Mouse (Mus musculus): ENCODE data around the gene Khdrbs2. TPM values are rescaled to one million over a fixed set of nuclear protein-coding genes. Genes with fewer than 3 reads are reported as not detected.

The Khdrbs2 gene
- polyA plus RNA-seq, 1 experiment from 2014 or later: 1.5 TPM

DNA sequence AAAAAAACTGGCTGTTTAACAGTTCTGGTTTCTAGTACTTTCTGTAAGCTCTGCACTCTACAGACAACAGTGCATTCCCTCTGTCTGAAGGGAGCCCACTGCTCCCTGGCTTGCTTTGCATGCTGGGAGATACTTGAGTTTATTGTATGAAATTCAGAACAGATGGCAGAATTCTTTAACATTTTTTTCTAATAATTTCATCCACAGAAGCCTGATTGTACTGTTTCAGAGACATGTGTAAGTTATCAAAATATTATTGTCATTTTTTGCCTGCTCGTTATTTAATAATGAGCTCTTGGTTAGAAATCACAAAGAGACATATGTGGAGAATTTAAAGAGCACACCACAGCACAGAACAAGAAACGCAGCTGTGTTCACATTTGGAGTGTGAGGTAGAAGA lies 191.0 kb downstream of the Khdrbs2 start:
- no peak for ATAC-seq (ENCODE audit: insufficient number of reproducible peaks, insufficient read depth, low FRiP score, low read depth)

DNA sequence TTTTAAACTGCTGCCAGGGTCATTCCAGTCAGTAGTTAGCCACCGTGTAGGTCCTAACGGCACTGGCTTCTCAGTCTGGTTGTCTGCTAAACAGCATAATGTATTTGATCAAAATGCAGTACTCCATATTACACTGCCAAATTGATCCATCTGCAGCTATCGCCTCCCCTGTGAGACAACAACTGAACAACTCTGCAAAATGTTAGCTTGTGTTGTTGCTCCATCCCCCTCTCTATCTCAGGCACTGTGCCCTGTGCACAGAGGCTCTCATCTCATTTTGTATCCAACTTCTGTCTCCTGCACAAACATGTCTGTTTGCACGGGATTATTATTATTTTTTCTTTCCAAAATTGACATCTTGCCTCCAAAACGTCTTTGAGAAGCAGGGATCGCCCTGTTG lies 225.0 kb downstream of the Khdrbs2 start:
- Histone ChIP-seq H3K4me2 (ENCODE audit: low read length) (no peak overlapping the region), H3K27me3 (ENCODE audit: control insufficient read depth, insufficient read depth, low read length) (no peaks in the 10 kb centered on the region), H3K9me3 (ENCODE audit: control insufficient read depth, low read length) (no peaks in the 10 kb centered on the region), H3K27ac (replicated peaks in 1 of 2; ENCODE audit: control insufficient read depth in 1 of 2, insufficient read depth in 1 of 2, low read depth in 2 of 2, low read length in 2 of 2) (no peak overlapping the region), H3K9ac (ENCODE audit: low read length) (no peak overlapping the region), H3K36me3 (ENCODE audit: control insufficient read depth, insufficient read depth, low read length) (no peaks in the 10 kb centered on the region), H3K4me3 (ENCODE audit: control insufficient read depth in 1 of 2, insufficient read depth in 1 of 2, low read depth in 1 of 2, low read length in 2 of 2) (no peak overlapping the region), H3K4me1 (ENCODE audit: control insufficient read depth in 2 of 2, insufficient read depth in 2 of 2, low read length in 2 of 2) (no peaks in the 10 kb centered on the region)
- no peak for ATAC-seq (ENCODE audit: insufficient number of reproducible peaks, insufficient read depth, low FRiP score, low read depth)
- 70% methylated on average over 6 of the region's 6 CpGs for WGBS

More for the DNA sequence above, 191.0 kb downstream of the Khdrbs2 start:
- 68% methylated on average over 2 of the region's 2 CpGs for WGBS
- no peak overlapping the region for H3K27ac ChIP-seq (replicated peaks in 1 of 2; ENCODE audit: control insufficient read depth in 1 of 2, insufficient read depth in 1 of 2, low read depth in 2 of 2, low read length in 2 of 2)
- H3K36me3 ChIP-seq (ENCODE audit: control insufficient read depth, insufficient read depth, low read length): no peaks in the 10 kb centered on the region
- no peaks in the 10 kb centered on the region for H3K4me1 ChIP-seq (ENCODE audit: control insufficient read depth in 2 of 2, insufficient read depth in 2 of 2, low read length in 2 of 2)
- H3K9ac ChIP-seq (ENCODE audit: low read length): no peak overlapping the region
- H3K9me3 ChIP-seq (ENCODE audit: control insufficient read depth, low read length): no peaks in the 10 kb centered on the region
- no peaks in the 10 kb centered on the region for H3K27me3 ChIP-seq (ENCODE audit: control insufficient read depth, insufficient read depth, low read length)
- no peak overlapping the region for H3K4me2 ChIP-seq (ENCODE audit: low read length)
- no peak overlapping the region for H3K4me3 ChIP-seq (ENCODE audit: control insufficient read depth in 1 of 2, insufficient read depth in 1 of 2, low read depth in 1 of 2, low read length in 2 of 2)

DNA sequence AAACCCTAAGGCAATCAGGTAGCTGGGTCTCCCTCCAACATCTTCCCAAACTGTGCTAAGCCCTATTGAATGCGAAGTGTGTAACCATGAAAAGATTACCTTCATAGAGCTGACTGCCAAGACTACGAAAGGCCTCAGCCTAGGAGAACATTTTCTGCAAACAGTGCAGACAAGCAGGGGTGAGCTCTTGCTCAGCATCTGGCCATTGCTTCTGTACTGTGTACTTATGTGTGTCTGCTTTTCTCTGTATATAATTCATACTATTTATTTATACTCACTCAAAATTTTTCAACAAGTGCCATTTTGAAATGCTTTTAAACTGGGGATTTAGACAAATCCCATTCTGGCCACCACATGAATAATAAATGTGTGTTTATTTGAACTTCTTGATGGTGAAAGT lies 235.1 kb downstream of the Khdrbs2 start:
- no peak overlapping the region for H3K4me3 ChIP-seq (ENCODE audit: control insufficient read depth in 1 of 2, insufficient read depth in 1 of 2, low read depth in 1 of 2, low read length in 2 of 2)
- no peak overlapping the region for H3K27ac ChIP-seq (replicated peaks in 1 of 2; ENCODE audit: control insufficient read depth in 1 of 2, insufficient read depth in 1 of 2, low read depth in 2 of 2, low read length in 2 of 2)
- no peaks in the 10 kb centered on the region for H3K36me3 ChIP-seq (ENCODE audit: control insufficient read depth, insufficient read depth, low read length)
- H3K4me1 ChIP-seq (ENCODE audit: control insufficient read depth in 2 of 2, insufficient read depth in 2 of 2, low read length in 2 of 2): no peaks in the 10 kb centered on the region
- WGBS: 81% methylated on average over 2 of the region's 2 CpGs
- no peak for ATAC-seq (ENCODE audit: insufficient number of reproducible peaks, insufficient read depth, low FRiP score, low read depth)
- H3K27me3 ChIP-seq (ENCODE audit: control insufficient read depth, insufficient read depth, low read length): no peaks in the 10 kb centered on the region
- 0 out of 2 replicates have a peak, but pooled peaks cover 3% of the 10 kb centered on the region for H3K9me3 ChIP-seq (ENCODE audit: control insufficient read depth, low read length)
- H3K9ac ChIP-seq (ENCODE audit: low read length): no peak overlapping the region
- no peak overlapping the region for H3K4me2 ChIP-seq (ENCODE audit: low read length)

DNA sequence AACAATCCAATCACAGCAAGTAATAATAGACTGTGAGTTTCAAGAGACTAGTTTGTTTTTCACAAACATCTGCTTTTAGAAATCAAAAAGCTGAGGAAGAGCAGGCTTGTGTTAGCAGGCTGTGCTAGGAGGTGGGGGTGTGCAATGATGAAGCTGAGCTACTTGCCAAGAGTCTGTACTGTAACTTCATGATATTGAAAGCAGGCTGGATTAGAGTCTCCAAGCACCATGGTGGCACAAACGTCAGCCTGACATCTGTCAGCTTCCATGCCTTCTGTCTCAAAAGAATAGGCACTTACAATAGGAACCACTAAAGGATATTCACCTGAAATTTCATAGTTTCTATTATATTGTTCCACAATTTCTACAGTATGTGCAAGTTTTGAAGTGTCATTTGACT lies 255.9 kb downstream of the Khdrbs2 start:
- WGBS: 47% methylated on average over 1 of the region's 1 CpGs
- Histone ChIP-seq H3K4me3 (ENCODE audit: control insufficient read depth in 1 of 2, insufficient read depth in 1 of 2, low read depth in 1 of 2, low read length in 2 of 2) (no peak overlapping the region), H3K9me3 (ENCODE audit: control insufficient read depth, low read length) (no peaks in the 10 kb centered on the region), H3K27ac (replicated peaks in 1 of 2; ENCODE audit: control insufficient read depth in 1 of 2, insufficient read depth in 1 of 2, low read depth in 2 of 2, low read length in 2 of 2) (no peak overlapping the region), H3K36me3 (ENCODE audit: control insufficient read depth, insufficient read depth, low read length) (no peaks in the 10 kb centered on the region), H3K4me2 (ENCODE audit: low read length) (no peak overlapping the region), H3K27me3 (ENCODE audit: control insufficient read depth, insufficient read depth, low read length) (no peaks in the 10 kb centered on the region), H3K4me1 (ENCODE audit: control insufficient read depth in 2 of 2, insufficient read depth in 2 of 2, low read length in 2 of 2) (no peaks in the 10 kb centered on the region), H3K9ac (ENCODE audit: low read length) (no peak overlapping the region)
- no peak for ATAC-seq (ENCODE audit: insufficient number of reproducible peaks, insufficient read depth, low FRiP score, low read depth)

DNA sequence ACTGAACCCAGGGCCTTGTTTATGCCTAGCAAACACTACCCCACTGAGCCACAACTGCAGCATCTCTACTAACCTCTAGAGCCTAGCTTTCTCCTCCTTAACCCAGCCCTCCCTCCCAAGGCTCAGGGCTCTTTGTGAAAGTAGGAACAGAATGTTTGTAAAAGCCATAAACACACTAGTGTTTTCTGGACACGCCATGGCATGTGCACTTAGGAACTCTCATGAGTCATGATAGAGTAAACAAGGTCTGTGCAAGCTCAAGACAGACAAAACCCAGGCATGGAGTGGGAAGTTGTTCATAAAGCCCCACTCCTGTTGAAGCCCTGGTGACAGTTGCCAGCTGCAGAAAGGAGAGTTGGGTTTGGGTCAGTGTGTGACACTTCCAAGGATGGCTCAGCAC lies 257.0 kb downstream of the Khdrbs2 start:
- no peak for ATAC-seq (ENCODE audit: insufficient number of reproducible peaks, insufficient read depth, low FRiP score, low read depth)
- Histone ChIP-seq H3K36me3 (ENCODE audit: control insufficient read depth, insufficient read depth, low read length) (no peaks in the 10 kb centered on the region), H3K4me3 (ENCODE audit: control insufficient read depth in 1 of 2, insufficient read depth in 1 of 2, low read depth in 1 of 2, low read length in 2 of 2) (no peak overlapping the region), H3K4me2 (ENCODE audit: low read length) (no peak overlapping the region), H3K9ac (ENCODE audit: low read length) (no peak overlapping the region), H3K27ac (replicated peaks in 1 of 2; ENCODE audit: control insufficient read depth in 1 of 2, insufficient read depth in 1 of 2, low read depth in 2 of 2, low read length in 2 of 2) (no peak overlapping the region), H3K4me1 (ENCODE audit: control insufficient read depth in 2 of 2, insufficient read depth in 2 of 2, low read length in 2 of 2) (no peaks in the 10 kb centered on the region), H3K9me3 (ENCODE audit: control insufficient read depth, low read length) (no peaks in the 10 kb centered on the region), H3K27me3 (ENCODE audit: control insufficient read depth, insufficient read depth, low read length) (no peaks in the 10 kb centered on the region)
- 38% methylated on average over 1 of the region's 1 CpGs for WGBS

DNA sequence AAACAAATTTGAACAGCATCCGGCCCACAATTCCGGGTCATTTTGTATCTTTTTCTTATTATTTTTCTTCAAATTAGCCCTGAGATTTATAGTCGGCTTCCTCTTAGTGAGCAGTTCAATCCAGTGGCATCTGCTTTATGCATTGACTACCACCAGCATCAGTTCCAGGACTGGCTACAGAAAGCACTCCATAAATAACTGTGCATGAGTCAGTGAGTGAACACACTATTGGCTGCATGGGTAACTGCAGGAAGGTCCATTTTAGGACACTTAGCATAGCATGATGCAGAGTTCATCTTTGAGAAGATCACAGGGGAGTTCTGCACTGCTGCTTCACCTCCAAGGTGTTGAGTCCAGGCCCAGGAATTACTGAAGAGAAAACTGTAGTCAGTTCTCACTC lies 258.0 kb downstream of the Khdrbs2 start:
- H3K27me3 ChIP-seq (ENCODE audit: control insufficient read depth, insufficient read depth, low read length): no peaks in the 10 kb centered on the region
- H3K9me3 ChIP-seq (ENCODE audit: control insufficient read depth, low read length): no peaks in the 10 kb centered on the region
- WGBS: 83% methylated on average over 3 of the region's 3 CpGs
- H3K36me3 ChIP-seq (ENCODE audit: control insufficient read depth, insufficient read depth, low read length): no peaks in the 10 kb centered on the region
- no peaks in the 10 kb centered on the region for H3K4me1 ChIP-seq (ENCODE audit: control insufficient read depth in 2 of 2, insufficient read depth in 2 of 2, low read length in 2 of 2)
- H3K4me3 ChIP-seq (ENCODE audit: control insufficient read depth in 1 of 2, insufficient read depth in 1 of 2, low read depth in 1 of 2, low read length in 2 of 2): no peak overlapping the region
- H3K4me2 ChIP-seq (ENCODE audit: low read length): no peak overlapping the region
- H3K27ac ChIP-seq (replicated peaks in 1 of 2; ENCODE audit: control insufficient read depth in 1 of 2, insufficient read depth in 1 of 2, low read depth in 2 of 2, low read length in 2 of 2): no peak overlapping the region
- ATAC-seq (ENCODE audit: insufficient number of reproducible peaks, insufficient read depth, low FRiP score, low read depth): no peak
- H3K9ac ChIP-seq (ENCODE audit: low read length): no peak overlapping the region

DNA sequence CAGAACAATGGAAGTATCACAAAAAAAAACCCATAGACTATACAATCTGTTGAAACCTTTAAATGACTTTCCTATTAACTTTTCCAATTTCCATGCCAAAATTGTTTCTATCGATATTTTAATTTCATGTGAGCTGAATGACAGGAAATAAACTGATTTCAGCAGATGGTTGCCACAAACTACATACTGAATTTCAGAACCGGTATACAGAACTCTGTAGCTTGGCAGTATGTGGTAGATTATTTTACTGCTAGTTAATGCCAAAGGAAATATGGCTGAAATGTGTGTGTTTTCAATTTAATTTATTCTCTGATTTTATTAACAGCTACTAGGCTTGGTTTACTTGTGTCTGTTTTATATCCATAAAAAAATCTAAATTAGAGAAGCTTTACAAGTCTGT lies 260.6 kb downstream of the Khdrbs2 start:
- Histone ChIP-seq H3K4me1 (ENCODE audit: control insufficient read depth in 2 of 2, insufficient read depth in 2 of 2, low read length in 2 of 2) (no peaks in the 10 kb centered on the region), H3K36me3 (ENCODE audit: control insufficient read depth, insufficient read depth, low read length) (no peaks in the 10 kb centered on the region), H3K27ac (replicated peaks in 1 of 2; ENCODE audit: control insufficient read depth in 1 of 2, insufficient read depth in 1 of 2, low read depth in 2 of 2, low read length in 2 of 2) (no peak overlapping the region), H3K9ac (ENCODE audit: low read length) (no peak overlapping the region), H3K27me3 (ENCODE audit: control insufficient read depth, insufficient read depth, low read length) (no peaks in the 10 kb centered on the region), H3K4me3 (ENCODE audit: control insufficient read depth in 1 of 2, insufficient read depth in 1 of 2, low read depth in 1 of 2, low read length in 2 of 2) (no peak overlapping the region), H3K4me2 (ENCODE audit: low read length) (no peak overlapping the region), H3K9me3 (ENCODE audit: control insufficient read depth, low read length) (no peaks in the 10 kb centered on the region)
- no peak for ATAC-seq (ENCODE audit: insufficient number of reproducible peaks, insufficient read depth, low FRiP score, low read depth)
- WGBS: 73% methylated on average over 2 of the region's 2 CpGs

DNA sequence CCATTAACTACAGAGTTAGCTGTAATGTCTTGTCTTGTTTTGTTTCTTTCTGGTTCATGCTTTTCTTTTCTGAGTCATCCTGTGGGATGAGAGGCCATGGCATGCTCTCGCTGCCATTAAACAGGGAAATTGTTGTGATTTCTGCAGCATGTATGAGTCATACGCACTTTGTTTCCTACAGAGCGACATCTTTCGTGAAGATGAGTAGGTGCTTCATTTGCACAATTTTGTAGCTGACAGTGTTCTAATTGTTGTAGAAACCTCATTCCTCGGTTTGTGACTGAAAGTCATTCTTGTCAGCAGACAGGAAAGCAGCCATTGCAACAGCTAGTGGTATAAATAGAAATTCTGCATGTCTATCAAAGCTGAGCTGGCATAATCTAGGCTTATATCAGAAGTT lies 271.4 kb downstream of the Khdrbs2 start:
- ATAC-seq (ENCODE audit: insufficient number of reproducible peaks, insufficient read depth, low FRiP score, low read depth): no peak
- no peaks in the 10 kb centered on the region for H3K36me3 ChIP-seq (ENCODE audit: control insufficient read depth, insufficient read depth, low read length)
- no peak overlapping the region for H3K9ac ChIP-seq (ENCODE audit: low read length)
- no peak overlapping the region for H3K4me2 ChIP-seq (ENCODE audit: low read length)
- H3K9me3 ChIP-seq (ENCODE audit: control insufficient read depth, low read length): no peaks in the 10 kb centered on the region
- H3K27ac ChIP-seq (replicated peaks in 1 of 2; ENCODE audit: control insufficient read depth in 1 of 2, insufficient read depth in 1 of 2, low read depth in 2 of 2, low read length in 2 of 2): no peak overlapping the region
- no peak overlapping the region for H3K4me3 ChIP-seq (ENCODE audit: control insufficient read depth in 1 of 2, insufficient read depth in 1 of 2, low read depth in 1 of 2, low read length in 2 of 2)
- no peaks in the 10 kb centered on the region for H3K27me3 ChIP-seq (ENCODE audit: control insufficient read depth, insufficient read depth, low read length)
- no peaks in the 10 kb centered on the region for H3K4me1 ChIP-seq (ENCODE audit: control insufficient read depth in 2 of 2, insufficient read depth in 2 of 2, low read length in 2 of 2)
- WGBS: 79% methylated on average over 5 of the region's 5 CpGs

Data from heart, embryonic 14.5 days (tissue).